8 mouse cellular contexts compared by ENCODE assay signal in the genomic region with DNA sequence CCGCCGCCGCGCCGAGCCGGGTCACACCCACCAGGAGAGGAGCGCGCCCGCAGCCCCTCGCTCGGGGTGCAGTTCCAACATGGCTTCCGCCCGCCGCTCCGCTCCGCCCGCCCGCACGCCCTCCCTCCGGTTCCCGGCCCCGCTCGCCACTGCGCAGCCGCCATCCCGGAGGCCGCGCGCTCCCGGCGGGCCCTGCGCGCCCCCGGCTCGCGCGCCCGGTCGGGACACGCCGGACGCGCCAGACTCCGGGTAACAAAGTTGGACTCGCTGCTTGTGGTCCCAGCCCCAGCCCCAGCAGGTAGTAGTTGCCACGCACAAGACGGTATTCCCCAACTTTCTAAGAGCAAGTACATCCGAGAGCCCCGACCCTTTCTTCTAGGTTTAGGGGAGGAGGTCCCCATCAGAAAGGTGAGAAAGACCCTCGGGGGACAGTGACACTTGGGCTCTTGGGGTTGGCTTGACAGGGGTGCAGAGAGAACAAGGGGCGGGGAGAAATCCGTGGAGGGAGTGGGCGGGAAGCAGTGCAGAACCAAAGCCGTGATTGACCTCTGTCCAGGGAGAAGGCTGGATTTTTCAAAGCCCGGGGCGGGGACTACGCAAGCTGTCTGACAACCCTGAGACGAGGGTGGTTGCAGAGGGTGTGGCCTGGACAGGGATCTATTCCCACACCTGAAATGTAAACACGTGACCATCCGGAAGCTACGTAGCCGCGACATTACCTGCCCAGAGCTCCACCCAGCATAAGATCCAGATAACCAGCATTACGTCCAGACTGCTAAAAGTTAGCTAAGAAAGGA. TPM values are rescaled to one million over a fixed set of nuclear protein-coding genes. Genes with fewer than 3 reads are reported as not detected.
DNase-seq lines count a peak whose midpoint lies in the region; TF ChIP-seq lines count a peak whose summit lies in the region.

Gene Map4k3 (minus strand): TSS at position 424 of the 797 bp plus-strand sequence.

- peak; percentile 38; the same call in 1 of the 2 replicates for TF ChIP-seq POLR2A in cerebellum, adult 2 months (IDR thresholded peaks at IDR 0.05; ENCODE audit: borderline replicate concordance, insufficient read depth, low read length)

- peaks cover 3 to 10% of the 10 kb centered on the region in 2 experiments; a peak in 2 of 4 replicates for H3K4me1 ChIP-seq in ES-E14 (ENCODE audit: control insufficient read depth in 2 of 2, insufficient read depth in 2 of 2, low read length in 2 of 2, poor library complexity in 1 of 2)
- peaks cover 13% of the 10 kb centered on the region for H3K4me1 ChIP-seq in cerebellum, adult 2 months (ENCODE audit: control insufficient read depth, insufficient read depth, low read length)
- peaks cover 26% of the 10 kb centered on the region for H3K4me1 ChIP-seq in hindbrain, embryonic 10.5 days (replicated peaks)

- in situ Hi-C loops in ES-E14 (cut with MboI; ENCODE audit: low sequenced_read_pairs in 2 of 2, unreplicated experiment in 2 of 2), result no loop called here

- peak; percentile 91 for DNase-seq in ES-E14 (ENCODE audit: low read depth, low spot score)
- DNase-seq in cerebellum, adult 2 months, result peak; percentile 85 to 86
- peak; percentile 38 to 80 for DNase-seq in frontal cortex, adult 2 months (ENCODE audit: extremely low spot score in 1 of 2, low spot score in 1 of 2)
- DNase-seq in hindbrain, embryonic 10.5 days (ENCODE audit: low spot score), result peak; percentile 87
- peak; percentile 80 to 84 for DNase-seq in layer of hippocampus, postnatal 14 days (ENCODE audit: low spot score in 2 of 2)
- DNase-seq in lung, postnatal 10 days, result peak; percentile 95
- peak; percentile 88 for DNase-seq in ovary, postnatal 36 days (ENCODE audit: low spot score)
- DNase-seq in thymus, postnatal 25 days, result peak; percentile 85

- H3K4me3 ChIP-seq in ES-E14 (ENCODE audit: insufficient read depth in 1 of 2, low read depth in 1 of 2, low read length in 2 of 2, poor library complexity in 1 of 2, severe bottlenecking in 1 of 2), result peak within 1 kb of the TSS; percentile 82 to 98
- H3K4me3 ChIP-seq in cerebellum, adult 2 months (replicated peaks; ENCODE audit: insufficient read depth, low read depth, low read length), result peak within 1 kb of the TSS; percentile 98
- peak within 1 kb of the TSS; percentile 73 for H3K4me3 ChIP-seq in hindbrain, embryonic 10.5 days

- under 1% methylated on average over 46 of the region's 64 CpGs for WGBS in cerebellum, adult 2 months
- under 1% methylated on average over 63 of the region's 64 CpGs for WGBS in hindbrain, embryonic 10.5 days

- no peaks in the 10 kb centered on the region for H3K27me3 ChIP-seq in cerebellum, adult 2 months (ENCODE audit: control insufficient read depth, insufficient read depth, low read length)
- no peaks in the 10 kb centered on the region for H3K27me3 ChIP-seq in hindbrain, embryonic 10.5 days (ENCODE audit: insufficient read depth, poor library complexity, severe bottlenecking)

- peak within 1 kb of the TSS; percentile 94 for H3K27ac ChIP-seq in ES-E14 (ENCODE audit: insufficient read depth, low read depth, low read length, poor library complexity, severe bottlenecking)
- H3K27ac ChIP-seq in cerebellum, adult 2 months (ENCODE audit: insufficient read depth, low read length), result peak within 1 kb of the TSS; percentile 97
- H3K27ac ChIP-seq in hindbrain, embryonic 10.5 days, result peak within 1 kb of the TSS; percentile 98

- H3K36me3 ChIP-seq in ES-E14 (ENCODE audit: control insufficient read depth, insufficient read depth, low read length, poor library complexity, severe bottlenecking), result no peaks in the 10 kb centered on the region; the same call in 1 of the 2 replicates
- peaks cover 10% of the 10 kb centered on the region; the same call in 1 of the 2 replicates for H3K36me3 ChIP-seq in hindbrain, embryonic 10.5 days

- peak within 1 kb of the TSS; percentile 91 for H3K9ac ChIP-seq in ES-E14 (ENCODE audit: insufficient read depth, low read depth, low read length, poor library complexity, severe bottlenecking)

- H3K9me3 ChIP-seq in ES-E14 (ENCODE audit: control insufficient read depth, insufficient read depth, low read depth, low read length), result no peaks in the 10 kb centered on the region
- H3K9me3 ChIP-seq in hindbrain, embryonic 10.5 days, result no peaks in the 10 kb centered on the region

- no peak for TF ChIP-seq CTCF in cerebellum, adult 2 months (IDR thresholded peaks at IDR 0.05; ENCODE audit: borderline replicate concordance, insufficient read depth, low read depth, low read length)

TF ChIP-seq in ES-E14, 5 proteins besides CTCF, POLR2A, EP300 and RAD21:
- TF ChIP-seq ZNF384 (IDR thresholded peaks at IDR 0.05; ENCODE audit: low read depth, low read length) (no peak), MAFK (IDR thresholded peaks at IDR 0.05; ENCODE audit: insufficient read depth, low read depth, low read length) (no peak), ZC3H11A (IDR thresholded peaks at IDR 0.05; ENCODE audit: borderline replicate concordance, low read depth, low read length) (no peak), CHD2 (IDR thresholded peaks at IDR 0.05; ENCODE audit: low read depth, low read length) (no peak), HCFC1 (IDR thresholded peaks at IDR 0.05; ENCODE audit: borderline replicate concordance, insufficient read depth, low read length) (no peak)

RNA-seq across cellular contexts. Expression of gene Map4k3, which starts in this region (rescaled TPM):
- 22.3 and 24.1 TPM in 2 replicates for total RNA-seq in ES-E14 (2012; rRNA removed)
- polyA plus RNA-seq in cerebellum, adult 2 months (2012; rRNA removed), result 45.3 and 48.9 TPM in 2 replicates
- polyA plus RNA-seq in frontal cortex, adult 2 months (2012; rRNA removed), result 39.9 and 41.4 TPM in 2 replicates
- polyA plus RNA-seq in hindbrain, embryonic 10.5 days (2016; fragmentation: Nextera tagmentation; extraction: Ambion mirVana), result 16.0 and 18.1 TPM in 2 replicates
- total RNA-seq in layer of hippocampus, postnatal 14 days (2021), result 10 to 100 TPM; 83.3 to 85.6 TPM

Comparison
In these comparisons a context has a peak if more than half of its experiments do, and no peak if none do; other contexts are left out.
1. Peak in every context shown above with its lines: DNase-seq, H3K4me3 ChIP-seq and H3K27ac ChIP-seq.